Mouse (Mus musculus) kidney, adult 11 months (tissue): ENCODE measurements around the gene Slc41a2.
A peak's percentile ranks its signal among the peaks of the same experiment; 100 is the strongest.
"Not testable (repeated sequence)": the region's sequence is repeated elsewhere in the genome, so short reads cannot be mapped to it uniquely, and the experiment has no call there.

Source experiments
- DNase-seq: peaks from one replicate; pipeline ENCODE4 v3.0.0; 2022

Slc41a2 gene

GRCm38 (mm10) chr10:83351779-83352178, 14.1 kb upstream of the Slc41a2 start:
- not testable (repeated sequence) for DNase-seq

- DNase-seq = peak; percentile 45
Observed at GRCm38 (mm10) chr10:83350689-83351088, 13.0 kb upstream of the Slc41a2 start.

GRCm38 (mm10) chr10:83347494-83347893, 9.8 kb upstream of the Slc41a2 start:
- no peak for DNase-seq

GRCm38 (mm10) chr10:83346359-83346736, 8.7 kb upstream of the Slc41a2 start:
- no peak for DNase-seq

DNA sequence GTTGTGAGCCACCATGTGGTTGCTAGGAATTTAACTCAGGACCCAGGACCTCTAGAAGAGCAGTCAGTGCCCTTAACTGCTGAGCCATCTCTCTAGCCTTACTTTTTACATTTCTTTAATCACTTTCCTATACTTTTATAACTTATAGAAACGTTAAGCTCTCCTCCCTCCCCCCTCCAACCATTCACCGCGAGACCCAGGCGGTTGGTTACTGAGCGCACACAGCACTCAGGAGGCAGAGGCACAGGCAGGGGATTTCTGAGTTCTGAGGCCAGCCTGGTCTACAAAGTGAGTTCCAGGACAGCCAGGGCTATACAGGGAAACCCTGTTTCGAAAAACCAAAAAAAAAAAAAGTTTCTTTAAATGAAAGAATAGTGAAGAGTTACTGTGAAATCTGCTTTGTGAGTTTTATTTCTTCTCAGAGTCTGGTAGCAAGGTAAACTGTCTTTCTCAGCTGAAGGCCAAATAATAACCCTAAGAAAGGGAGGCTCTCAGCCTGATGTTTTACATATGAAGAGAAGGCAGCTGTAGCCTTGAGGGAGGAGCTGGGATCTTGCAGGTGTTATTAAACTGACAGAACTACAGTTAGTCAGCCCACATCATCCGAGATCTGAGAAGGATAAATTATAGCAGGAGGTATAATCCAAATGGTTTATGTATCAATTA, 8.1 kb upstream of the Slc41a2 start:
- no peak for DNase-seq

DNA sequence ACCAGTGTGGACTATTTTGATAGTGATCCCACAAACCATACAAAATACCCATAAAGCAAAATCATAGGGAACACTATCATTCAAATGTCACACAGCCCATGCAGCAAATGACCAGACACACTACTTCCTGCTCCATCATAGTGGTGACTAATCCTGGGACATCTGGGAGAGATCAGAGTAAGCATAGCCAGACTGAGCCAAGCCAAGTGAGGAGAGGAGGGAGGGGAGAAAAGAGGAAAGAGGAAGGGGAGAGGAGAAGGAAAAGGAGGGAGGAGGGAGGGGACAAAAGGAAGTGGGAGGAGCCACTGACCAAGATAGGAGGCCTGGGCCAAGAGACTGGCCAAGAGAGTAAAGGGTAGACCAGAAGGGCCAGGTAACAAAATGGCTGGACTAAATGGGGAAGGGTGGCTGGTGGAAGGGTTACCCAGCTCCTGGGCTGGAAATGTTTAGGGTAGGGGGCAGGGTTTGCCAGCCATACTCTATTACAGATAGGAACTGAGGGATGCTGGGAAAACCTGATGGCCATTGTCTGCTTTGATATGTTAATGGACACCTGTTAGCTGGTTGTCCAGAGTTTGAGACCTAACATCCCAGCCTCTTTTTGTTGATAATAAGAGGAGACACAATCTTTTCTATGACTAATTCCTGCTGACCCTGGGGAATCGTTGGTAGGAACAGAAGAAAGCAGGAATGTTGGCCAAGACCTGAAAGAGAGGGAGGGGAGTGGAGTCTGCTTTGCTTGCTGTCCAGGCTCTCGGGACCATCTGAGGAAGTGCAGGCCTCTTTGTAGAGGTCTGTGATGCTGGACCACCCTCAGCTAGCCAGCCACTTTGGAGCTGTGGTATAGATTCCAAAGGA, 6.4 kb upstream of the Slc41a2 start:
- no peak for DNase-seq

DNA sequence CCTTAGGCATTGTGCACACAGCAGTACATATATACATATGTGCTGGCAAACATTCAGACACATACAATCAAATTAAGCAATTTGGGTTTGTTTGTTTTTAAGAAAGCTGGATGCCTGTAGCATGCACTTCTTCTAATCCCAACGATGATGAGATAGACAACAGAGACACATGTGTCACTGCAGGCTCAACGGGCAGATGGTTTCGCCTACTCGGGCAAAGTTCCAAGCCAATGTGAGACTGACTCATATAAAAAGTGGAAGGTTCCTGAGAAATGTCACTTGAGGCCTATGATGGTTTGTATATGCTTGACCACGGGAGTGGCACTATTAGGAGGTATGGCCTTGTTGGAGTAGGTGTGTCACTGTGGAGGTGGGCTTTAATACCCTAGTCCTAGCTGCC, 5.5 kb upstream of the Slc41a2 start:
- DNase-seq = no peak

- DNase-seq = no peak
Observed at GRCm38 (mm10) chr10:83341226-83341625, 3.5 kb upstream of the Slc41a2 start.

DNA sequence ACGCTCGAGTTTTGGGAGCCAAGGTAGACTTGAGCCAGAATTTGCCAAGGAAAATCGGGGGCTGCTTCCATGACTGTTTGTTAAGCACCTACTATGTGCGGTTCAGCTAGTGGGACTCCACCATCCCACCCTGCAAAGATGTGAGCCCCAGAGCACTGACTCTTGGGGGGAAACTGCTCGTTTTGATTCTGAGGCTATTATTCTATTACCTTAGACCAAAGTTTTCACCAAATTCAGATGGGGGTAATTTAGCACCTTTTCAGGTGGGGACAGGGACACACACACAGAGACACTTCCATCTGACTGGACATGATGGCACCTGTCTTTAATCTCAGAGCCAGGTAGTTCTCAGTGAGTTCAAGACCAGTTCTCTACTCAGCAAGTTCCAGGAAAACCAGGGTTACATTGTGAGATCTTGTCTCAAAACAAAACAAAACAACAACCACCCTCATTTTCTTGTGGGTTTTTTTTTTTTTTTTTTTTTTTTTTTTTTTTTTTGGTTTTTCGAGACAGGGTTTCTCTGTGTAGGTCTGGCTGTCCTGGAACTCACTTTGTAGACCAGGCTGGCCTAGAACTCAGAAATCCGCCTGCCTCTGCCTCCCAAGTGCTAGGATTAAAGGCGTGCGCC, 403 bp upstream of the Slc41a2 start:
- no peak for DNase-seq

DNA sequence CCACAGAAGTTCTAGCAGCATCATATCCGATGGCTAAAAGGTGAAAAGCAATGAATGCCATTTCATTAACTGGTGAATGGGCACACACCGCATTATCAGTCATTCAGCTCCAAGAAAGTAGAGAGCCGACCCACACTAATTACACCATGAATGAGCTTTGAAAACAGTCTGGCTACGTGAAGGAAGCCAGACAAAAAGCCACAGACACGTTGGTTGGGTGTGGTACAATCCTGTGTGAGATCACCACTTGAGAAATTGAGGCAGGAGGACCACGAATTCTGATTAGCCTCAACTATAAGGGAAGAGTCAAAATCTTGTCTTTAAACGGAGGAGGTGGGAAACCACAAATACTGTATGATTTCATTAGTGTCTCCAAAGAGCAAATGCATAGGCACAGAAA, 1.3 kb downstream of the Slc41a2 start:
- DNase-seq = no peak

- DNase-seq = no peak
Observed at GRCm38 (mm10) chr10:83332581-83332980, 5.1 kb downstream of the Slc41a2 start.

DNA sequence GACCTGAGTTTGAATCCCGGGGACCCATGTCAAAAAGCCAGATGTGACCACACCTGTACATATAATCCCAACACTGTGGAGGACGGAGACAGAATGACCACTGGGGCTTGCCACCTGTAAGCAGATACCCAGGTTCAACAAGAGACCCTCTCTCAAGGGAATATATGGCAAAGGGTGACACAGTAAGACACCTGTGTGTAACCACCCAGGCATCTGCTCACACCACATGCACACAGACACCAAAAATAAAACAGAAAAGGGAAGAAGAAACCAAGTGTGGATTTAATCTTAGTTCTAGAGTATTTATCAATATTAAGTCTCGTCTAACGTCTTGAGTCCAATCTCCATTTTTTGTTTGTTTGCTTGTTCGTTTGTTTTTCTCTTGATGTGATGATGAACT, 5.9 kb downstream of the Slc41a2 start:
- DNase-seq = no peak

GRCm38 (mm10) chr10:83330336-83330735, 7.3 kb downstream of the Slc41a2 start:
- DNase-seq = no peak

- no peak for DNase-seq
Observed at GRCm38 (mm10) chr10:83328791-83329190, 8.9 kb downstream of the Slc41a2 start.

- DNase-seq = no peak
Observed at GRCm38 (mm10) chr10:83326648-83327285, 10.9 kb downstream of the Slc41a2 start.

DNA sequence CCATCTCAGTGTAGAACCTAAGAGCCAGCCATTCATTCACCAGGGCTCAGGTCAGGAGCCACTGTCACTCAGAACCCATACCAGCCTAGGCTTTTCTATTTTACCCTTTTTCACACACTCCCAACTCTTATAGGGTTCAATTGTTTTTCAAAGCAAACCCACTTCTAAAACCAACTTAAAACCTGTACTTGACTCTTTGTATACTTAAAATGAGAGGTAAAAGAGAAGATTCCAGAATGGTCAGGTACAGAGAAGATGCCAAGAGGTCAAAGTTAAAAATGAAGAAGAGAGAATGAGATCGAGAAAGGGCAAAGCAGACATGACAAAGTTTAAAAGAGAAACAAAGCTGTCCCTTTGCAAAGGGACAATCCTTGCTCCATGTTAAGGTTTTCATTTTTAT, 11.8 kb downstream of the Slc41a2 start:
- DNase-seq = no peak

DNA sequence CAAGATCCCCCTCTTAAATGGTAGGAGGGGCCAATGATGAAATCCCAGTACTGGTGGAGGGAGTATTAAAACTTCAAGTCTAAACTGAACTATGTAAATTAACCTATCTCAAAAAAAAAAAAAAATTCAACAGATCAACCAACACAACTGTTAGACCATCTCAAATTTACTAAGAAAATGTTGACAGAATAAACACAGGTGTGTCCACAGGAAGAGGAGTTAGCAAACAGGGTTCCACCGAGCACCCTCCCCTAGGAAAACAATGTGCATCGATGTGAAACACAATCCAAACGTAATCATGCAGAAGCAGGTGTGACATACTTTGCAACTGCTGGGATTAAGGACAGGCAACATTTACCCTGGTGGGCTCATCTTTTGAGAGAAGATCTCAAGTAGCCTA, 12.8 kb downstream of the Slc41a2 start:
- no peak for DNase-seq

DNA sequence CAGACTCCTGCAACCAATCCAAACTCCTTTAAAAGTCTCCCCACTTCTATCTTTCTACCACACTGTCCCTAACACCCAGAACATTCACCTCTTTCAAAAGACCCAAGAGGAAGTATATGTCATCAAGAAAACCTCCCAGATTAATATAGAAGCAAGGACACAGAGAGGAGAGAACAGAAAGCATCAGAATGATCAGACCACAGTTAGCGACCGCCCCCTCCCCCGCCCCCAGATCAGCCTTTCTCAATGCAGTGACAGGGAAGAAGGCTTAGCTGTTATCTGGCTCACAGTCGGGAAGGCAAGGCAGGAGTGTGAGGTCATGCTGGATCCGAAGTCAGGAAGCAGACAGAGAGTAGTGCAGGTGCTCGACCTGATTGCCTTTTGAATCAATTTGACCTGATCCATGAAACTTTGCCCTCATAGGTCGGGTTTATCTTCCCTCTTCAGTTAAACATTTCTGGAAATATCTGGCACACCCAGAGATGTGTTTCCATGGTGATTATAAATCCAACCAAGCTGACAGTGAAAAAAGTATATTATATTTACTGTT, 15.1 kb downstream of the Slc41a2 start:
- peak; percentile 8 for DNase-seq

DNA sequence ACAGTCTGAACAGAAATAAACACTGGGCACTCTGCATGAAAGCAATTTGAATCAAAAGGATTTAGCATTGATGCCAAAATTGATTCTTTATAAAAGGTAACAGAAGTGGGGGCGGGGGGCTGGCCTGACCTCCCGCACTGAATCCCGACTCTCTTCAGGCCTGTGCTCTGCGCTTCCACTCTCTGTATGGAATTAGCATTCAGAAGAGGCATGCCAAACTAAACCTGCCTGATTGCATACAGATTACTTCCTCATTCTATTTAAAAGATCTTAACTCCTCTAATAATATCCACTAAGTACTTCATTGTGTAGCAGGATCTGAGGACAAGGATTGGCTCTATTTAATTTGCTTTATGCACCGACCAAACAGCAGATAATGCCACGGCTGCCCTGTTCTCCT, 16.2 kb downstream of the Slc41a2 start:
- DNase-seq = no peak

DNA sequence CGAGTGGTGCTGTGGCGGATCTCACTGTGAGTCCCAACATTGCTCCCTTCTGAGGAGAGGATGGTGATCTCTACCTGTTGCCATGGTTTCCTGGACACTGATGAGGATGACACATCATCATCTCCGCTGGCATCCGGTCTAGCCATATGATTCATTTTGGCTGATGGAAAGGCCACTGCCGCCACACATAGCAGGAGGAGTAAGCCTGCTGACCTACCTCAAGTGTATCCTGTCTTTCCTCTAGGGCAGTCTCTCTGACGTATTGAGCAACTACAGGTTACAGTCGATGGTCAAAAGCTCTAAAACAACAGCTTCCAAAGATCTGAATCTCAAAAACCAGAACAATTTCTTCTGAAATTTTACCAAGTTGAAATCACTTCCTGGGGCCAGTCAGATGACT, 16.8 kb downstream of the Slc41a2 start:
- DNase-seq = no peak

DNA sequence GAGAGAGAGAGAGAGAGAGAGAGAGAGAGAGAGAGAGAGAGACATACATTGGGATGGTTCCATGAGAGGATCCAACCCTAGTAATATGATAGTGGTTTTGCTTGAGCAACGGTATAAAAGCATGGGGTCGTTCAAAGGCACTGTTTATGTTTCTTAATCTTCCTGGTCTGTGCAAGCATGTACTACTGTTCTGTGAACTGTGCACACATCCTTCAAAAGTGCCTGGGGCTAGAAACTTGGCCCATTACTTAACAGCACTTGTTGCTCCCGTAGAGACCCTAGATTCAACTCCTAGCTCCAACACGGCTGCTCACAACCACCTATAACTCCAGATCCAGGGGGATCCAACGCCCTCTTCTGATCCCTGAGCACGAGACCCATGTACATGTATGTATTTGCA, 17.3 kb downstream of the Slc41a2 start:
- DNase-seq = no peak

DNA sequence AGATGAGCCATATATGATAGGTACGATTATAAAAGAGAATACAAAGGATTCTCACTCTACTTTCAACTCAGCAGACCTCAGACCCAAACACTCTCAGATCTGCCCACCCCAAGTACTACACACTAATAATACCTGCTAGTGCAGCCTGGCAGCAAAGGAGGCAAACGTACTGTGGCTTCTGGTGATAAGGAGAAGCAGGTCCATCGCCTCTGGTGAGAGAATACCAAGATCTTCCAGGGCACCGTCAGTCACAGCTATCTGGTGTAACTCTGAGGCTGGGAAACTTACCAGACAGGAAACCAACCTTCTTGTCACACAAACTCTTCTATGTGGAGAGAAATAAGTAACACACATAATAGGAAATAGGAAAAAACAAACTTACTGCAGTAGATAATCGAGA, 24.6 kb downstream of the Slc41a2 start:
- no peak for DNase-seq

- no peak for DNase-seq
Observed at GRCm38 (mm10) chr10:83310356-83310755, 27.3 kb downstream of the Slc41a2 start.
